Mouse (Mus musculus) adrenal gland, postnatal 4 days (tissue): ENCODE measurements at regions not wholly inside any gene's neighbourhood (a gene's known extent, or its start where the extent isn't known, plus 50 kb on each side); places are given as distances from the start of the nearest gene placed in this dataset.
"Not testable (repeated sequence)": the region's sequence is repeated elsewhere in the genome, so short reads cannot be mapped to it uniquely, and the experiment has no call there.

Source experiments
- DNase-seq, 2 experiments: peaks; one replicate each; pipeline ENCODE4 v3.0.0; 2021 to 2022; ENCODE audit warnings: low spot score in 2 of 2, mixed read lengths in 2 of 2

GRCm38 (mm10) chr17:31732176-31732880, 54.7 kb downstream of the Cryaa start:
- no peak for DNase-seq

- DNase-seq, result no peak
Measured at GRCm38 (mm10) chr17:31734521-31734920, 56.9 kb downstream of the Cryaa start.

- DNase-seq, result no peak
Measured at GRCm38 (mm10) chr17:31736716-31737115, 59.1 kb downstream of the Cryaa start.

- DNase-seq, result no peak
Measured at GRCm38 (mm10) chr17:31738249-31738648, 60.6 kb downstream of the Cryaa start.

- no peak for DNase-seq
Measured at GRCm38 (mm10) chr17:31739586-31739985, 62.0 kb downstream of the Cryaa start.

- DNase-seq, result no peak
Measured at GRCm38 (mm10) chr17:31740059-31740458, 62.5 kb downstream of the Cryaa start.

GRCm38 (mm10) chr17:31743656-31744055, 66.0 kb downstream of the Cryaa start:
- DNase-seq, result no peak

- DNase-seq, result no peak
Measured at GRCm38 (mm10) chr17:31746198-31747111, 68.8 kb downstream of the Cryaa start.

GRCm38 (mm10) chr17:31747563-31747962, 70.0 kb downstream of the Cryaa start:
- no peak for DNase-seq

GRCm38 (mm10) chr17:31748158-31748557, 70.6 kb downstream of the Cryaa start:
- no peak for DNase-seq

GRCm38 (mm10) chr17:31748971-31749370, 71.4 kb downstream of the Cryaa start:
- DNase-seq, result no peak

GRCm38 (mm10) chr17:31751262-31751661, 73.7 kb downstream of the Cryaa start:
- no peak for DNase-seq

GRCm38 (mm10) chr17:31753113-31753858, 75.7 kb downstream of the Cryaa start:
- DNase-seq, result no peak

- DNase-seq, result no peak
Measured at GRCm38 (mm10) chr17:31753859-31754229, 76.2 kb downstream of the Cryaa start.

GRCm38 (mm10) chr17:31760465-31760864, 82.9 kb downstream of the Cryaa start:
- DNase-seq, result no peak

GRCm38 (mm10) chr17:31763078-31763477, 85.5 kb downstream of the Cryaa start:
- DNase-seq, result no peak

- DNase-seq, result peak in 1 of 2 experiments; percentile 43
Measured at GRCm38 (mm10) chr17:31766779-31767697, 88.6 kb downstream of the Sik1 start.

- no peak for DNase-seq
Measured at GRCm38 (mm10) chr17:31772201-31772820, 83.3 kb downstream of the Sik1 start.

GRCm38 (mm10) chr17:31773882-31774281, 81.7 kb downstream of the Sik1 start:
- DNase-seq, result not testable (repeated sequence)

- no peak for DNase-seq
Measured at GRCm38 (mm10) chr17:31775037-31775436, 80.6 kb downstream of the Sik1 start.
